Mouse (Mus musculus) C2C12 (cell line): ENCODE data around the gene Gsdme. TPM values are rescaled to one million over a fixed set of nuclear protein-coding genes. Genes with fewer than 3 reads are reported as not detected.

Experiments
- H3K27me3 ChIP-seq: one replicate; pipeline ENCODE4 v1.6.1; 2011; ENCODE audit not compliant: control insufficient read depth, insufficient read depth, insufficient read length
- H3K36me3 ChIP-seq: one replicate; pipeline ENCODE4 v1.6.1; 2011; ENCODE audit not compliant: control insufficient read depth, insufficient read depth
- H3K4me3 ChIP-seq: one replicate; pipeline ENCODE4 v1.5.1; 2011; ENCODE audit warnings: mild to moderate bottlenecking, control low read depth; ENCODE audit not compliant: poor library complexity, insufficient read depth, severe bottlenecking
- H3K79me2 ChIP-seq: one replicate; pipeline ENCODE4 v1.6.1; 2011; ENCODE audit not compliant: control insufficient read depth, insufficient read depth
- H3K79me3 ChIP-seq: one replicate; pipeline ENCODE4 v1.6.1; 2011; ENCODE audit warnings: low read depth, control low read depth
- H3ac ChIP-seq: one replicate; pipeline ENCODE3; 2011; ENCODE audit warnings: low read depth; ENCODE audit not compliant: control insufficient read depth, insufficient read length
- CEBPB ChIP-seq: IDR thresholded peaks from one replicate; pipeline ENCODE4 v1.6.1; 2011; ENCODE audit warnings: low read depth, mild to moderate bottlenecking, control low read depth, moderate library complexity
- CTCF ChIP-seq: IDR thresholded peaks from one replicate; pipeline ENCODE4 v1.5.1; 2011; ENCODE audit not compliant: control insufficient read depth, insufficient read depth, insufficient read length
- FOSL1 ChIP-seq: IDR thresholded peaks from one replicate; pipeline ENCODE4 v1.8.0; 2011; ENCODE audit warnings: mild to moderate bottlenecking, low read length; ENCODE audit not compliant: poor library complexity, insufficient read depth, severe bottlenecking
- MAX ChIP-seq: IDR thresholded peaks from one replicate; pipeline ENCODE4 v1.6.1; 2011; ENCODE audit warnings: mild to moderate bottlenecking, control low read depth
- MYOD1 ChIP-seq: IDR thresholded peaks from one replicate; pipeline ENCODE4 v1.6.1; 2011; ENCODE audit warnings: low read depth; ENCODE audit not compliant: control insufficient read depth, insufficient read length
- MYOG ChIP-seq: IDR thresholded peaks from one replicate; pipeline ENCODE4 v1.6.1; 2011; ENCODE audit not compliant: control insufficient read depth, insufficient read length; ENCODE audit errors: extremely low read depth
- USF1 ChIP-seq: IDR thresholded peaks from one replicate; pipeline ENCODE4 v1.6.1; 2011; ENCODE audit warnings: low read depth, mild to moderate bottlenecking, control low read depth, moderate library complexity
- polyA plus RNA-seq: library from polyadenylated mRNA; unstranded; fragments of >200 nt; fragmentation: generic; extraction: Trizol; gene quantifications from one replicate; pipeline ENCODE4 v1.2.1, GENCODE M21; 2012; ENCODE audit warnings: missing spikeins

The Gsdme gene
- polyA plus RNA-seq, 1 experiment = 22.3 TPM

- peak overlapping the region; percentile 52 for H3ac ChIP-seq
- TF ChIP-seq USF1 = no peak
- TF ChIP-seq MYOD1 = no peak
- TF ChIP-seq CTCF = no peak
- no peak for TF ChIP-seq CEBPB
- no peak for TF ChIP-seq MAX
- no peak for TF ChIP-seq MYOG
- TF ChIP-seq FOSL1 = no peak
- H3K27me3 ChIP-seq = no peaks in the 10 kb centered on the region
- no peaks in the 10 kb centered on the region for H3K36me3 ChIP-seq
- peak overlapping the region; percentile 33 for H3K4me3 ChIP-seq
- H3K79me2 ChIP-seq = peaks cover 61% of the 10 kb centered on the region
- peaks cover 44% of the 10 kb centered on the region for H3K79me3 ChIP-seq
Observed at GRCm38 (mm10) chr6:50261201-50261921, 2.3 kb downstream of the Gsdme start.

DNA sequence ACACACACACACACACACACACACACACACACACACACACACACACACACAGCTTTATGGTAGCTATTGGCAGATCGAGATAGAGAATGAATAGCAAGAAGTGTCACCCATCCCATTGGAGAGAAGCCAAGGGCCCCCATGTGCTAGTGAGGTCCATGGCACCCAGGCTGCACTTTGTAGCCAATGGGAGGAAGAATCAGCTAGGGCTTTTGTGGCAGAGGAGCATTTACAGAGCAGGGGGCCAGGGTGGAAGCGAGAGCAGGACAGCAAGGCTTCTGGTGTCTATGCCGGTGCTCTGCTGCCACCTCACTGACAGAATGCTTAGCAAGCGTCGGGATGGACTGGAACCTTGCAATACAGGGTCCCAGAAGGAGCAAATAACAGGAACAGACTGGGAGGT lies 8.3 kb downstream of the Gsdme start:
- Histone ChIP-seq H3K4me3 (no peak overlapping the region), H3K79me3 (peaks cover 72% of the 10 kb centered on the region), H3ac (peak overlapping the region; percentile 68), H3K79me2 (peaks cover 86% of the 10 kb centered on the region), H3K27me3 (no peaks in the 10 kb centered on the region), H3K36me3 (peaks cover 15% of the 10 kb centered on the region)
- no peak for TF ChIP-seq MYOD1
- no peak for TF ChIP-seq FOSL1
- TF ChIP-seq MAX = no peak
- no peak for TF ChIP-seq MYOG

DNA sequence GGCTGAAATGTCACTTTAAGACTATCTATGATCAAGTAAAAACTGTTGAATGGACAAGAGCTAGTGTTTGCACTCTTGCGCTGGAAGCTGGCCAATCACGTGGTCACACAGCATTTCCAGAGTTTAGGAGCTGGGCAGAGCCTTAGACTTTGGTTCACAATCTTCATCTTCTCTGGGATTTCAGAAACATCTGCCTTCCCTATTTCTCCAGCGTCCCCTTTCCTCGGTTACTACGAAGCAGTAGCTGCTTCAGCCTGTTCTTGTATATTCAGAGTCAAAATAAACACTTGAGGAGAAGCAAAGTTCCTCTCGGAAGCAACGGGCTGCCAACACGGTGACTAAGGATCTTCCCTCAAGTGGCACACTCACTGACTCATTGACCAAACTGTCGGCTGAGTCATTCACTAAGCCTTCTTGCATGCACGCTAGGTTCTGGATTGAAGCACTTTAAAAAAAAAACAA lies 8.9 kb downstream of the Gsdme start:
- Histone ChIP-seq H3K36me3 (peaks cover 20% of the 10 kb centered on the region), H3K79me3 (peaks cover 66% of the 10 kb centered on the region), H3ac (peak overlapping the region; percentile 59), H3K27me3 (no peaks in the 10 kb centered on the region), H3K79me2 (peaks cover 86% of the 10 kb centered on the region), H3K4me3 (no peak overlapping the region)
- peak; percentile 8 for TF ChIP-seq CEBPB
- TF ChIP-seq CTCF = no peak
- TF ChIP-seq MYOD1 = peak; percentile 37
- peak; percentile 59 for TF ChIP-seq MAX
- peak; percentile 90 for TF ChIP-seq USF1
- TF ChIP-seq MYOG = no peak
- TF ChIP-seq FOSL1 = peak; percentile 99

- peaks cover 85% of the 10 kb centered on the region for H3K79me2 ChIP-seq
- H3K79me3 ChIP-seq = peaks cover 53% of the 10 kb centered on the region
- peaks cover 38% of the 10 kb centered on the region for H3K36me3 ChIP-seq
- H3K27me3 ChIP-seq = no peaks in the 10 kb centered on the region
- no peak overlapping the region for H3ac ChIP-seq
- TF ChIP-seq FOSL1 (no peak), MYOD1 (no peak), CEBPB (no peak), MAX (no peak), CTCF (no peak), USF1 (no peak), MYOG (no peak)
- no peak overlapping the region for H3K4me3 ChIP-seq
Observed at GRCm38 (mm10) chr6:50252690-50253089, 11.0 kb downstream of the Gsdme start.

GRCm38 (mm10) chr6:50247791-50248190 lies 15.9 kb downstream of the Gsdme start:
- Histone ChIP-seq H3K79me3 (peaks cover 27% of the 10 kb centered on the region), H3K36me3 (peaks cover 56% of the 10 kb centered on the region), H3K4me3 (no peak overlapping the region), H3K27me3 (no peaks in the 10 kb centered on the region), H3ac (no peak overlapping the region), H3K79me2 (peaks cover 56% of the 10 kb centered on the region)
- TF ChIP-seq CEBPB (no peak), MYOG (no peak), MYOD1 (no peak), FOSL1 (no peak), MAX (no peak), CTCF (no peak), USF1 (no peak)

DNA sequence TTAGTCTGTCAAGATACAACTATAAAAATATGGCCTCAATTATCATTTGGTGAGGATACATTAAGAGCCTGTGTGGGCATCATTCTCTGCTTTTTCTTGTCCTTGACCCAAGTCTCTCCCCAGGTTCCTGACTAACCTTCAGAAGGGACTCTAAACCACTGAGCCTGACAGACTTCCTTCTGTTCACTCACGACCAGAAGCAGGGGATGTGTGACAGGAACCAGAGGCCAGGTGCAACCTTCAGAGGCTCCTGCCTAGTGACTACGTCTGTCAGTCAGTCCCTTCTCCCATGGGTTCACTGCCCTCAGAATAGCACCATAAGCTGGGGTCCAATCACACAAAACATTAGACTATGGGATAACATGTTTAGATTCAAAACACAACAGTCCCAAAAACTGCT lies 16.3 kb downstream of the Gsdme start:
- TF ChIP-seq USF1 (no peak), MYOG (no peak), MAX (no peak), CTCF (no peak), CEBPB (no peak), FOSL1 (no peak)
- no peaks in the 10 kb centered on the region for H3K27me3 ChIP-seq
- H3ac ChIP-seq = no peak overlapping the region
- H3K79me2 ChIP-seq = peaks cover 51% of the 10 kb centered on the region
- H3K79me3 ChIP-seq = peaks cover 22% of the 10 kb centered on the region
- H3K36me3 ChIP-seq = peaks cover 56% of the 10 kb centered on the region
- H3K4me3 ChIP-seq = no peak overlapping the region
